Mouse (Mus musculus) hindbrain, embryonic 11.5 days (tissue): ENCODE data around the gene Golph3. TPM values are rescaled to one million over a fixed set of nuclear protein-coding genes. Genes with fewer than 3 reads are reported as not detected.
A peak's percentile ranks its signal among the peaks of the same experiment; 100 is the strongest.
"Not testable (repeated sequence)": the region's sequence is repeated elsewhere in the genome, so short reads cannot be mapped to it uniquely, and the experiment has no call there.

Source experiments
- ATAC-seq: fragments of 200-750 bp; cut with Nextera tagmentation; 2 replicates; pipeline ENCODE4 v1.8.0; 2017; ENCODE audit warnings: mild to moderate bottlenecking, moderate TSS enrichment, moderate library complexity; ENCODE audit not compliant: low FRiP score
- DNase-seq: peaks from one replicate; pipeline ENCODE4 v3.0.0-alpha.2; 2015; ENCODE audit warnings: low spot score
- H3K27ac ChIP-seq: fragments of 300-500 bp; sonication (generic); 2 replicates; pipeline ENCODE4 v1.5.1; 2014; ENCODE audit warnings: mild to moderate bottlenecking, low read depth, low read length
- H3K27me3 ChIP-seq: fragments of 300-500 bp; sonication (generic); 2 replicates; pipeline ENCODE4 v1.6.1; 2014; ENCODE audit warnings: mild to moderate bottlenecking, low read length, moderate library complexity, mixed read lengths; ENCODE audit not compliant: control insufficient read depth, insufficient read depth
- H3K36me3 ChIP-seq: fragments of 300-500 bp; sonication (generic); 2 replicates; pipeline ENCODE4 v1.6.1; 2014; ENCODE audit warnings: mild to moderate bottlenecking, low read length, moderate library complexity, mixed read lengths; ENCODE audit not compliant: control insufficient read depth, insufficient read depth
- H3K4me1 ChIP-seq: fragments of 300-500 bp; sonication (generic); replicated peaks from 2 replicates; pipeline ENCODE4 v1.6.1; 2014; ENCODE audit warnings: low read length, mixed read lengths; ENCODE audit not compliant: control insufficient read depth, insufficient read depth
- H3K4me2 ChIP-seq: fragments of 300-500 bp; sonication (generic); replicated peaks from 2 replicates; pipeline ENCODE4 v1.6.1; 2014; ENCODE audit warnings: mild to moderate bottlenecking, low read depth, low read length
- H3K4me3 ChIP-seq: fragments of 300-500 bp; sonication (generic); 2 replicates; pipeline ENCODE4 v1.5.1; 2014; ENCODE audit warnings: low read depth, low read length
- H3K9ac ChIP-seq: fragments of 300-500 bp; sonication (generic); 2 replicates; pipeline ENCODE4 v1.6.1; 2014; ENCODE audit warnings: low read depth, low read length
- H3K9me3 ChIP-seq: fragments of 300-500 bp; sonication (generic); 2 replicates; pipeline ENCODE4 v1.6.1; 2016; ENCODE audit warnings: low read length; ENCODE audit not compliant: control insufficient read depth
- WGBS: fragments of 180-500 bp; shearing (Covaris S2); extraction: QIAGEN DNeasy Blood & Tissue Kit; methylation state at CpG from one replicate; pipeline ENCODE4 v1.1.7; 2014; 5-methylcytosine and 5-hydroxymethylcytosine counted together
- polyA plus RNA-seq: library from polyadenylated mRNA; unstranded; fragments of >200 nt; fragmentation: Nextera tagmentation; extraction: Ambion mirVana; gene quantifications from 2 replicates; pipeline ENCODE4 v1.2.1, GENCODE M21; 2014

The Golph3 gene
- polyA plus RNA-seq, 1 experiment from 2014 or later = 110 TPM

DNA sequence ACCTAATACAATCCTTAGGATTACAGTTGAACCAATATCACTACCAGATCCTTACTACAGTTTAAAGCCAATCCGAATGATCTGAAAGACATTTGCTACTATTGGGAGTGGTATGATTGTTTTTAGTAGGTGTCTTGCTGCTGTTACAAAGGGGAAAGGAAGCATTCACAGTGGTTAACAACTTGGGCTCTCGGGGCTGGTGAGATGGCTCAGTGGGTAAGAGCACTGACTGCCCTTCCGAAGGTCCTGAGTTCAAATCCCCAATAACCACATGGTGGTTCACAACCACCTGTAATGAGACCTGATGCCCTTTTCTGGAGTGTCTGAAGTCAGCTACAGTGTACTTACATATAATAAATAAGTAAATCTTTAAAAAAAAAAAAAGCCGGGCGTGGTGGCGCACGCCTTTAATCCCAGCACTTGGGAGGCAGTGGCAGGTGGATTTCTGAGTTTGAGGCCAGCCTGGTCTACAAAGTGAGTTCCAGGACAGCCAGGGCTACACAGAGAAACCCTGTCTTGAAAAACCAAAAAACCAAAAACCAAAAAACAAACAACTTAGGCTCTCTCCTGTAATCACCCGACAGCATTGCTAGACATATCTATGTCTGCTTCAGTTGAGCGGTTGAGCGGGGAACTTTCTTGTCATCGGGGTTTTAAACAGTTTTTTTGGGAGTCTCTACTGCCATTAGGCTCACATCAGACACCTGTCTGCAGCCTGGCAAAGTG lies 45.5 kb downstream of the Golph3 start:
- not testable (repeated sequence) for H3K36me3 ChIP-seq, H3K27ac ChIP-seq, ATAC-seq, H3K9ac ChIP-seq, H3K27me3 ChIP-seq, H3K9me3 ChIP-seq, DNase-seq, H3K4me1 ChIP-seq, H3K4me3 ChIP-seq, H3K4me2 ChIP-seq
- 93% methylated on average over 11 of the region's 11 CpGs for WGBS

DNA sequence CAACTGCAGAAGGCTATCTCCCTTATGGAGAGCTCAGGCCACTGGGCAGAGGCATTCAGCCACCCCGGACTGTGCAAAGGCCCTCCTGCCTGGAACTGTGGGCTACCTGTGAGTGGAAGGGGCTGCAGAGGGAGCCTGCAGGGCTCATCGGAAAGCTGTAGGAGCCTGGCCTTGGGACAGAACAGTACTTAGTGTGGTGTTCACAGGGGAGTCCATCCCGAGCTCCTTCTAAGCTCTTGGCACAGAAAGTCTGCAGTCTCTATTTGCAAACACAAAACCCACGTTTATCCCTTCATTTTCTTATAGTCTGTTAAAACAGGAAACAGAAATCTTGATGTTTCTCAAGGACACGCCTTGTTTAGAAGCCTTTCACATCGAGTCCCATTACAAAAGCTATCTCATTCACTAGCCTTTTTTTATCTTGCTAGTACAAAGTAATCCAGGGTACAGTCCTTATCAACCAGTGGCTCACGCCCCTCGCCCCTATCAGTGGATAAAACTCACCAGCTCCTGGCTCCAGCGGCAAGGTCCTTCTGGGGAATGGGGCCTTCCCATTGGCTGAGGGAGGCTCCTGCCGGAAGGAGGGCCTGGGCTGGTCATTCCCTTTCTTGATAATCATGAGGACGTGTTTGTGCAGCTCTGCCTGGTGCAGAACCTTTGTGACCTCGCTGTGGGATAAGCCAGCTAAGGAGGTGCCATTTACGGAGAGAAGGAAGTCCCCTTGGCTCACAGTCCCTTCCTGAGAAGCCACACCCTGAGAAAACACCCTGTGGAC lies 46.2 kb downstream of the Golph3 start:
- no peak overlapping the region for H3K9ac ChIP-seq
- WGBS = 58% methylated on average over 13 of the region's 13 CpGs
- ATAC-seq = no peak

DNA sequence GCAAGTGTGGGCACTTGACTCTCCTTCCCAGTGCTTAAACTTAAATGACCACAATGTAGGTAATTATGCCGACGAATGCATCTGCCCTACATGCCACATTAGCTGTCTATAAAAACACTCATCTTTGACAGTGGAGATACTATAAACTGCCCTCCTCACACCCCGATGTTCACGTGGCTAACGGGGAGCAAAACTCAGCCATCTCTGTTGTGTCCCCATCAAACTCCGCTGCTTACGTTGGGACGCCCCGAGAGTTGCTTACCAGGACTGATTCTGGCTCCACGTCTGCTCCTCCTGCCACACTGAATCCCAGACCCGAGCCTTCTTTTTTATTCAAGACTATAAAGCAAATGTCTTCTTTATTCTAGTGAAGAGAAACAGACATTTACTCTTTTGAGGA lies 47.1 kb downstream of the Golph3 start:
- no peak for DNase-seq
- 80% methylated on average over 11 of the region's 11 CpGs for WGBS

More for the DNA sequence above, 46.2 kb downstream of the Golph3 start:
- Histone ChIP-seq H3K4me2 (no peak overlapping the region), H3K4me1 (peaks cover 10% of the 10 kb centered on the region), H3K9me3 (no peaks in the 10 kb centered on the region), H3K36me3 (no peaks in the 10 kb centered on the region), H3K4me3 (no peak overlapping the region), H3K27ac (no peak overlapping the region), H3K27me3 (no peaks in the 10 kb centered on the region)
- no peak for DNase-seq

DNA sequence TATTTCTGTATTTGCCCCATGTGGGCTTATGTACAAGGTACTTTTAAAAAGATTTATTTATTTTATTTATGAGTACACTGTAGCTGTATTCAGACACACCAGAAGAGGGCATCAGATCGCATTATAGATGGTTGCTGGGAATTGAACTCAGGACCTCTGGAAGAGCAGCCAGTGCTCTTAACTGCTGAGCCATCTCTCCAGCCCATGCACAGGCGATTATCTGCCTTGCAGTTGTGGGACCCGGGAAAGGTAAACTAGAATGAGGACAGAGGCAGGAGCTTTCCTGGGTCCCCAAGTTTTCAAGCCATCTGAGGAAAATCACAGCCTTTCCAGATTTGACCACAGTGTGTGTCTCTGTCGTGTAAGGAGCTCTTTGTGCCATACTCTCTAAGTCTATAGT lies 47.6 kb downstream of the Golph3 start:
- peaks cover 10% of the 10 kb centered on the region for H3K4me1 ChIP-seq
- no peaks in the 10 kb centered on the region for H3K27me3 ChIP-seq
- H3K4me3 ChIP-seq = no peak overlapping the region
- no peak overlapping the region for H3K9ac ChIP-seq
- 86% methylated on average over 4 of the region's 4 CpGs for WGBS
- no peaks in the 10 kb centered on the region for H3K36me3 ChIP-seq
- H3K27ac ChIP-seq = no peak overlapping the region
- no peak overlapping the region for H3K4me2 ChIP-seq
- DNase-seq (no peak), ATAC-seq (no peak)
- H3K9me3 ChIP-seq = no peaks in the 10 kb centered on the region

More for the DNA sequence above, 47.1 kb downstream of the Golph3 start:
- no peak for ATAC-seq
- no peaks in the 10 kb centered on the region for H3K27me3 ChIP-seq
- H3K4me3 ChIP-seq = no peak overlapping the region
- H3K9me3 ChIP-seq = no peaks in the 10 kb centered on the region
- no peak overlapping the region for H3K4me2 ChIP-seq
- 0 out of 2 replicates have a peak overlapping the region, but pooled peaks have one; percentile 6 for H3K27ac ChIP-seq
- no peaks in the 10 kb centered on the region for H3K36me3 ChIP-seq
- no peak overlapping the region for H3K9ac ChIP-seq
- H3K4me1 ChIP-seq = peaks cover 10% of the 10 kb centered on the region

DNA sequence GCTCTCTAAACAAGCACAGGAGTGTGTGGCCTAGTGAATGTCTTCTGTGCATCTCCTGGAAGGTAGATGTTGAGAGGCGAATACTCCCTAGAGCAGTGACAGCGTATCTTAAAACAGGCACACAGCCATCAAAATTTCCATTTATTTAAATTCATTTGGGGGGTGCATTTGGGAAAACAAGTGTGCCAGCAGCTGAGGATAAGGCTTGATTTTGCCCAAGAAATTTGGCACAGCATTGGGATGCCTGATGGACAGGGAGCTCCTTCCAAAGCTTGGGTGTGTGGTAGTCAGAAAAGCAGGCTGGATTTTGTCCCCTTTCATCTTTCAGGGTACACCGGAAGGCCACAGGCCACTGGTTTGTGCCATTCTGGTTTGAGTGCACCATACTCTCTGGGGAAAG lies 48.8 kb downstream of the Golph3 start:
- WGBS = 95% methylated on average over 3 of the region's 3 CpGs
- Histone ChIP-seq H3K27ac (no peak overlapping the region), H3K9ac (no peak overlapping the region), H3K4me2 (no peak overlapping the region), H3K4me1 (peaks cover 10% of the 10 kb centered on the region), H3K9me3 (no peaks in the 10 kb centered on the region), H3K4me3 (no peak overlapping the region), H3K36me3 (no peaks in the 10 kb centered on the region), H3K27me3 (no peaks in the 10 kb centered on the region)
- no peak for ATAC-seq
- DNase-seq = no peak

DNA sequence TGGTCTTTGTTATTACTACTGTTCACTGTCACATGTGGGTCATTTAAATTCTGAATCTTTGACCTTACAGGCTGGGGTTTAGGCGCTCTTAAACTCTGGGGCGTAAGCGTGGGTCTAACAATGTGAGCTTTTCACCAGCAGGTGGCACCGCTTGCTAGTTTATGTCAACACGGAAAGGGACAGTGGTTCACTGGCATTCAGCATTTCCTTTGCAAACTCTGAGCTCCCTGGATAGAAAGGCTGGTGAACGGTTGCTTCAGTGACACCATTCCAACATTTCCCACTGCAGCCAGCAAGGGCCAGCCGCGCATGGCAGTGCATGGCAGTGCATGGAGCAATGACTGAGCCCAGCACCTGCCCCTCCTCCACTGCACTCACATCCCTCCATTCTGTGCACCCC lies 49.9 kb downstream of the Golph3 start:
- WGBS = 4% methylated on average over 8 of the region's 8 CpGs
- no peak overlapping the region for H3K4me2 ChIP-seq
- H3K9me3 ChIP-seq = no peaks in the 10 kb centered on the region
- H3K27me3 ChIP-seq = no peaks in the 10 kb centered on the region
- no peaks in the 10 kb centered on the region for H3K36me3 ChIP-seq
- no peak overlapping the region for H3K4me3 ChIP-seq
- no peak overlapping the region for H3K9ac ChIP-seq
- ATAC-seq = peak; percentile 41; the same call in 1 of the 2 replicates
- peaks cover 8% of the 10 kb centered on the region for H3K4me1 ChIP-seq
- peak; percentile 83 for DNase-seq
- H3K27ac ChIP-seq = no peak overlapping the region

DNA sequence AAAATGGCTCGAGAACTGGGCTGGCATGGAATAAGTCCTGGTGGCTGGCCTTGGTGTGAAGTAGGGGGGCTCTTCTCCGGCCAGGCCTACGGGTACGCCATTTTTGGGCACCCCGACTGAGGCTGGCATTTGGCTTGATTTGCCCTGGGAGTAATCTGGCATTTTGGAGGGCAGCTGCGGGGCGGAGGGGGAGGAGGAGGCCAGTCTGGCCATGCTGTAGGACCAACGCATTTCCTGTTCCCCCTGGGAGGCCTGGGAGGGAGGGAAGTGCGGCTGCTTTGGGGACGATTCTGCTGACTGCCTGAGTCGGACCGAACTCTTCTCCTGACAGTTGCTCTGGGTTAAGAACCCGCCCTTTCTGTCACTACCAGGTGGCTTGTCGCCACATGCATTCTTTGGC lies 52.2 kb downstream of the Golph3 start:
- Histone ChIP-seq H3K9ac (no peak overlapping the region), H3K9me3 (no peaks in the 10 kb centered on the region), H3K4me2 (no peak overlapping the region), H3K4me3 (no peak overlapping the region), H3K36me3 (no peaks in the 10 kb centered on the region), H3K27ac (no peak overlapping the region), H3K27me3 (no peaks in the 10 kb centered on the region), H3K4me1 (peaks cover 8% of the 10 kb centered on the region; the same call in 1 of the 2 replicates)
- 79% methylated on average over 14 of the region's 14 CpGs for WGBS
- no peak for DNase-seq
- no peak for ATAC-seq

DNA sequence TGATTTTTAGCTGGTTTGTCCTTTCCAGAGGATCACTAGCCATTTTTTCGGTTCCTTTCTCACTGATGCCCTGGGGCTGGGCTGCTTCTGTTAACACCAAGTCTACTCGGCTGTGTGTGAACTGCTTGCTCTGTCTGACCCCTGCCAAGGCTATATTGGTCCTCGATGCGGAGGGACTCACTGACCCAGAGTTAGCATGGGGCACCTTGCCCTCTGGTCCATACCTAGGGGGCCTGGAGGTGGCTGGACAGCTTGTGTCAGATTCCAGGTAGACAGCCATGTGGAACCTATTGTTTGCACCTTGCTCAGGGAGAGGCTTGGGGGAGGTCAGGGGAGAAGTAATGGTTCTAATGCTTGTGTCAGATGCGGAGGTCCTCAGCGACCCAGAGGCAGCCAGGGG lies 52.7 kb downstream of the Golph3 start:
- no peaks in the 10 kb centered on the region for H3K36me3 ChIP-seq
- no peak overlapping the region for H3K4me3 ChIP-seq
- no peak overlapping the region for H3K4me2 ChIP-seq
- no peak overlapping the region for H3K27ac ChIP-seq
- H3K9me3 ChIP-seq = no peaks in the 10 kb centered on the region
- H3K4me1 ChIP-seq = peaks cover 8% of the 10 kb centered on the region; the same call in 1 of the 2 replicates
- ATAC-seq (no peak), DNase-seq (no peak)
- no peak overlapping the region for H3K9ac ChIP-seq
- no peaks in the 10 kb centered on the region for H3K27me3 ChIP-seq
- WGBS = 80% methylated on average over 6 of the region's 6 CpGs
